Mouse (Mus musculus): ENCODE measurements around the gene Ccn6. TPM values are rescaled to one million over a fixed set of nuclear protein-coding genes. Genes with fewer than 3 reads are reported as not detected.

Gene Ccn6
- polyA plus RNA-seq, 1 experiment = 0.17 TPM

DNA sequence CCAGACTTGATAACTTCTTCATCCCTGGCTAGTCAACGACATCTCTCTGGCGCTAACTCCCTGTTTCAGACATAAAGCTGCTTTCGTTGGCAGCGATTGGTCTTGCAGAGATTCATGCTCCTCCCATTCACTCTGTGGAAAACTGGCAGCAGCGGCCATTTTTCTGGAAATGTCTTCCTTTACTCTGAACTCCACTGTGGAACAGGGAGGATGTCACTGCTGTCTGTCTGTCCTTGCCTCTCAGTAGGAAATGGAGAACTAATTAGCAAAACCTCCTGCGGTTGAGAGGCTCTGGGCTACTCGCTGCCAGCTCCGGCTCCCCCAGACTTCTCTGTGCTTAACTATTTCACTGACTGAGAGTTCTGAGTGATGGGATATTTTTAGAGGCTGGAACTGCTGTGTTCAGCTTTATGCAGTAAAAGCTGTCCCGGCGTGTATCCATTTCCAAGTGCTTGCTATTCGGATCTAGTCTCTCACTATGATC, 2.1 kb upstream of the Ccn6 start:
- Histone ChIP-seq H3K4me1 (ENCODE audit: control insufficient read depth, insufficient read depth, low read length) (no peaks in the 10 kb centered on the region), H3K27ac (ENCODE audit: insufficient read depth, low read length) (peak overlapping the region; percentile 5; the same call in 1 of the 2 replicates), H3K4me3 (ENCODE audit: insufficient read depth, low read length) (peak overlapping the region; percentile 29)
- no peak for TF ChIP-seq CTCF (IDR thresholded peaks at IDR 0.05; ENCODE audit: extremely low read depth, insufficient read depth, low read length)
- TF ChIP-seq POLR2A (IDR thresholded peaks at IDR 0.05; ENCODE audit: extremely low read depth, insufficient read depth, low read length) = 0 out of 2 replicates have a peak, but pooled peaks have one; percentile 25

DNA sequence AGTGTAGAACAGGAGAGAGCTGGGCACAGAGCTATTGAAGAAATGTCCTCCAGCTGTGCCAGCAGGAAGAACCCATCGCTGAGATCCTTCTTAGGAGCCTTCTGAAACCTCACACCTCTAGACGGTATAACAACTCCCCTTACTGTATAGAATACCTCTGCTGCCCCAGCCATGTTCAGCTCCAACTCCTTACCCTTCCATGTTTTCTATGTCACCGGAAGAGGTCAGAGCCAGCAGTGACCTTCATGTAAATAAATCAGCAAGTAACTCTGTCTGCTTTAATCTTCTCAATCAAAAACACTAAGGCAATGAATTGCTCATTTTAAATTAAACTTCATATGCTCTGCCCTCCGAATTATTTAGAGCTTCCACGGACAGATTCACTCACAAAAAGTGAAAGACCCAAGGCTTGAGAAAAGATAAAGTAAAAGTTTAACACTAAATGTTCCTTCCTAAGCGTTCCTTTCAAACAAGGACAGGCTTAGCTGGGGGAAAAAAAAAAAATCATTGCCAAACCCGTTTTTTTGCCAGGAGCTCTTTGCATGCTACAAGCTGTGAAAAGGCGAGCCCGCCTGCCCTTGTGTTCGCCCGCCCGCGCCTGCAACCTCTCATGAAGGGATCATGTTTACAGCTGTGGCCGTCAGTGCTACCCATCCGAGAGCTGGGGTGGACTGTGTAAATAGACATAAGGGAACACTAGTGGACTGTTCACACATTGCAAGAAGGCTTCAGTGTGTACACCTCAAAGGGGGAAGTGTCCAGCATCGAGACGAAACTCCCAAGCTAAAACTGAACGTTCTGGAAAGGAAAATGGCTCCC, 719 bp downstream of the Ccn6 start:
- no peak for TF ChIP-seq CTCF (IDR thresholded peaks at IDR 0.05; ENCODE audit: extremely low read depth, insufficient read depth, low read length)
- no peak for TF ChIP-seq POLR2A (IDR thresholded peaks at IDR 0.05; ENCODE audit: extremely low read depth, insufficient read depth, low read length)
- Histone ChIP-seq H3K4me1 (ENCODE audit: control insufficient read depth, insufficient read depth, low read length) (no peaks in the 10 kb centered on the region), H3K4me3 (ENCODE audit: insufficient read depth, low read length) (no peak overlapping the region), H3K27ac (ENCODE audit: insufficient read depth, low read length) (no peak overlapping the region)

DNA sequence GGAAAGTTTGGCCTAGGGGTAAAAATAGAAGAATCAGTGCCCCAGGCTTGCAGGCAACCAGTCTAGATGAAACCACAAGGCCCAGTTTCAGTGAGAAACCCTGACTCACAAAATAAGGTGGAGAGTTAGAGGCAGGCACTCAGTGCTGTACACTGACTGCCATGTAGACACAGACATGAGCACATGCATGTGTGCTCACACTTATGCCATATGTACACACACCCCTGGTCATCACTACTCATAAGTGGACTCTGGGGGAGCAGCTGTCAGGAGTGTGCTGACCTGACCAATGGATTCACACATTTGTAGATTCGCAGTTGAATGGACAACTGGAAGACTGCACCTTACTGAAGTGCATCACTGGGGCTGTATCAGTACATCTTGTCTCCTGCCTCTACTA, 2.2 kb downstream of the Ccn6 start:
- no peaks in the 10 kb centered on the region for H3K4me1 ChIP-seq (ENCODE audit: control insufficient read depth, insufficient read depth, low read length)
- no peak overlapping the region for H3K4me3 ChIP-seq (ENCODE audit: insufficient read depth, low read length)
- TF ChIP-seq POLR2A (IDR thresholded peaks at IDR 0.05; ENCODE audit: extremely low read depth, insufficient read depth, low read length) = no peak
- TF ChIP-seq CTCF (IDR thresholded peaks at IDR 0.05; ENCODE audit: extremely low read depth, insufficient read depth, low read length) = no peak
- H3K27ac ChIP-seq (ENCODE audit: insufficient read depth, low read length) = no peak overlapping the region

DNA sequence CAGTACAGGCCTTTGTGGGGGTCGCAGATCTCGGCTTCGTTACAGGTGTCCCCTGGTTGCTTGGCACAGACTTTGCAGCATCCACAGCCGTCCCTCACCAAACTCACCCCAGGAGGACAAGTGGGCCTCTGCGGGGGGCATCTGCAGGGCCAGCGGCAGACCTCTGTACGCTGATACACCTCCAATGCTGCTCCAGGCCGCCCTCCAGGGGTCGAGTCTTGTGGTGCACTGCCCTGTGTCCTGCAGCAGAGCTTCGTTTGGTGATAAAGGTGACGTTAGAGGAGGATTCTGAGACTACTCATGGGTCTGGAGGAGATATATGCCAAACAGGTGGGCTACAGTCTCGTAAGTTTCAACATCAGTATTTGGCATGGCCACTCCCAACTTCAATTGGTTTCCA, 5.3 kb downstream of the Ccn6 start:
- Histone ChIP-seq H3K4me1 (ENCODE audit: control insufficient read depth, insufficient read depth, low read length) (no peaks in the 10 kb centered on the region), H3K27ac (ENCODE audit: insufficient read depth, low read length) (no peak overlapping the region), H3K4me3 (ENCODE audit: insufficient read depth, low read length) (no peak overlapping the region)
- TF ChIP-seq POLR2A (IDR thresholded peaks at IDR 0.05; ENCODE audit: extremely low read depth, insufficient read depth, low read length) = no peak
- no peak for TF ChIP-seq CTCF (IDR thresholded peaks at IDR 0.05; ENCODE audit: extremely low read depth, insufficient read depth, low read length)

DNA sequence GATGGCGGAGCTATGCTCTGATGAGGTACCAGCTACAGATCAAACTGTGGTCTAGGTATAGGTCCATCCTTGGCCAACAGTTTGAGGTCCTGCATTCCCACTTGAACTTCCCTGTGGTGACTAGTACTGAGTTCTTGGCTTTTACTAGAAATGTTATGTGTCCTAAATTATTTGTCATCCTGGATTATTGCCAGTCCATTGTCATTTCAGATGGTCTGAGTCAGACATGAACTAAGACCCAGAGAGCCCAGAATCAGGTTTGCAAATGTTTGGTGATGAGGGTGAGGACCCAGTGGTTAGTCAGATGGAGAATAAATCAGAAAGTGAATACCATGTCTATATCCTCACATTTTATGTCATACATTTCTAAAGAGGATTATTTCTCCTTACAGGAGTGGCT, 6.3 kb downstream of the Ccn6 start:
- no peak overlapping the region for H3K27ac ChIP-seq (ENCODE audit: insufficient read depth, low read length)
- no peaks in the 10 kb centered on the region for H3K4me1 ChIP-seq (ENCODE audit: control insufficient read depth, insufficient read depth, low read length)
- no peak for TF ChIP-seq CTCF (IDR thresholded peaks at IDR 0.05; ENCODE audit: extremely low read depth, insufficient read depth, low read length)
- no peak for TF ChIP-seq POLR2A (IDR thresholded peaks at IDR 0.05; ENCODE audit: extremely low read depth, insufficient read depth, low read length)
- no peak overlapping the region for H3K4me3 ChIP-seq (ENCODE audit: insufficient read depth, low read length)

DNA sequence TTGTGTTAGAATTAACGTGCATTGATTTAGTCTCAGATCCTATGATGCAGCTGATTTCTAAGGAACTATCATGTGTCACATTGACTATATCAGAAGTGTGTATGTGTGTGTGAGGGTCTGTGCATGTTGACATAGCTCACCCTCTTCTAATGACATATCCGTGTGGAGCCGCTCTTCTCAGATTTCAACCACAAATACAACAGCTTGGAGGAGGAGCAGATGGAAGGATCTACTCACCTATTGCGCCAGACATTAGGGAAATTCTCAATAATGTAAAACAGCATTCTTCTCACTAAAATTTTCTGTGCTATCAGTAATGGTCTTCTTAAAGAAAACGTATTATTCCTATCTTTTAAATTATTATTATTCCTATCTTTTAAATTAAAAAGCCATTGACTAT, 6.9 kb downstream of the Ccn6 start:
- Histone ChIP-seq H3K4me1 (ENCODE audit: control insufficient read depth, insufficient read depth, low read length) (no peaks in the 10 kb centered on the region), H3K27ac (ENCODE audit: insufficient read depth, low read length) (no peak overlapping the region), H3K4me3 (ENCODE audit: insufficient read depth, low read length) (no peak overlapping the region)
- TF ChIP-seq POLR2A (IDR thresholded peaks at IDR 0.05; ENCODE audit: extremely low read depth, insufficient read depth, low read length) (no peak), CTCF (IDR thresholded peaks at IDR 0.05; ENCODE audit: extremely low read depth, insufficient read depth, low read length) (no peak)

DNA sequence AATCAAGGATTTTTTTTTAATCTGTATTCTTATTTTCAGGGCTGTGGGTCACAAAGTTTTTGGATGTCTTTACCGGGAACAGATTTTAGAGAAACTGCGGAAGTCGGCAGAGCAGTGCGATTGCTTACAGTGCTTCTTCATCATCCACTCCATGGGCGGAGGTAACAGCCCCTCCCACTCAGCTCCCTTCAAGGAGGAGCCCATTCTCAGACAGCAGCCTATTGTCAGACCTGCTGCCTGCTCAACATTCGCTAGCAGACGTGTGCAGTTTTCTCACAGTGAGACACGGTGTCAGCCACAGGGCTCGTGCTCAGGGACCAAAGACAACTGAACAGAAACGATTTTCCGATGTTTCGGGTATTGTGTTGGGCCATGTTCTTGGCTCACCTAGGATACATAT, 21.4 kb downstream of the Ccn6 start:
- no peak overlapping the region for H3K27ac ChIP-seq (ENCODE audit: insufficient read depth, low read length)
- no peaks in the 10 kb centered on the region for H3K4me1 ChIP-seq (ENCODE audit: control insufficient read depth, insufficient read depth, low read length)
- H3K4me3 ChIP-seq (ENCODE audit: insufficient read depth, low read length) = no peak overlapping the region
- no peak for TF ChIP-seq POLR2A (IDR thresholded peaks at IDR 0.05; ENCODE audit: extremely low read depth, insufficient read depth, low read length)
- no peak for TF ChIP-seq CTCF (IDR thresholded peaks at IDR 0.05; ENCODE audit: extremely low read depth, insufficient read depth, low read length)

DNA sequence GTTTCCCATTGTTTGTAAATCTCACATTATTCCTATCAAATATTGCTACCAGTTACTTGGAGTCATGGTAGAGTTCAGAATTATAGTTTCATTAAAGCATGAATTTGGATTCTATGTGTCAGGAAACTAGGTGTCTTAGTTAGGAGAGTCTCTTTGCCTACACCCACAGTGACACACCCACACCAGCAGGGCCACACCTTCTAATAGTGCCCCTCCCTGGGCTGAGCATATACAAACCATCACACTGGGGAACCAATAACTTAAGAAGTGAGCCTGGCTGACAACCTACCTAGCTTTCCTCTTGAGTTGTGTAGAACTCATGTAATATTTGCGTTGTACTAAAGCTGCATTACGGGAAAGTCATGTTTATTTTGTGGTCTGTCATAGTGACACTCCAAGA, 22.2 kb downstream of the Ccn6 start:
- Histone ChIP-seq H3K4me1 (ENCODE audit: control insufficient read depth, insufficient read depth, low read length) (no peaks in the 10 kb centered on the region), H3K4me3 (ENCODE audit: insufficient read depth, low read length) (no peak overlapping the region), H3K27ac (ENCODE audit: insufficient read depth, low read length) (no peak overlapping the region)
- no peak for TF ChIP-seq CTCF (IDR thresholded peaks at IDR 0.05; ENCODE audit: extremely low read depth, insufficient read depth, low read length)
- TF ChIP-seq POLR2A (IDR thresholded peaks at IDR 0.05; ENCODE audit: extremely low read depth, insufficient read depth, low read length) = no peak

DNA sequence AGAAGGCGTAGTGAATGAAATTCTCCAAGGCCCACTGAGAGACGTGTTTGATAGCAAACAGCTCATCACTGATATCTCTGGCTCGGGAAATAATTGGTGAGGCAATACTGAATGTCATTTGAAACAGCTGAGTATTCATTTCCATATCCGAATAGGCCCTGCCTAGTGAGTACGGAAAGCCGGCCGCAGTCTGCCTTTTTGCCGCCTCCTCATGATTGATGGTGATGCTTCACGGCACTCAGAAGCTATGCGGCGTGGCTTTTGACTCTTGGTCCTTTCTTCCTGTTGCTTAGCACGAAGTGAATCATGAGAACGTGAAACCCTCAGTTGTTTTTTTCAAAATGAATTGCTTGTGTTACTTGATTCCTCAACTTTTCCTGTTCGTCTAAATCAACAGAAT, 22.8 kb downstream of the Ccn6 start:
- Histone ChIP-seq H3K27ac (ENCODE audit: insufficient read depth, low read length) (no peak overlapping the region), H3K4me1 (ENCODE audit: control insufficient read depth, insufficient read depth, low read length) (no peaks in the 10 kb centered on the region), H3K4me3 (ENCODE audit: insufficient read depth, low read length) (no peak overlapping the region)
- no peak for TF ChIP-seq CTCF (IDR thresholded peaks at IDR 0.05; ENCODE audit: extremely low read depth, insufficient read depth, low read length)
- no peak for TF ChIP-seq POLR2A (IDR thresholded peaks at IDR 0.05; ENCODE audit: extremely low read depth, insufficient read depth, low read length)

DNA sequence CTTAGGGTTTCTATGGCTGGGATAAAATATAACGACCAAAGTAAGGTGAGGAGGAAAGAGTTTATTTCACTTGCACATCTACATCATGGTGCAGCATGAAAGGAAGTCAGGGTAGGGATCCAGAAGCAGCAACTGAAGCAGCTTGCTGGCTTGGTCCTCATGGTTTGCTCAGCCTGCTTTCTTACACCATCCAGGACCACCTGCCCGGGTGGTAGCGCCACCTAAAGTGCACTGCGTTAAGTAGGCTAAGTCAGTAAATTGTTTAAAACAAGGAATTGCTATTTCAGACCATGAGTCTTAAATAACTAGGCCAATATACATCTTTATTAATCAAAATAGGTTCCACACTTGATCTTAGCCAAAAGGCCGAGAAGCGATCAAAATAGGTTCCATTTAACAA, 24.8 kb downstream of the Ccn6 start:
- Histone ChIP-seq H3K4me3 (ENCODE audit: insufficient read depth, low read length) (no peak overlapping the region), H3K27ac (ENCODE audit: insufficient read depth, low read length) (no peak overlapping the region), H3K4me1 (ENCODE audit: control insufficient read depth, insufficient read depth, low read length) (no peaks in the 10 kb centered on the region)
- TF ChIP-seq CTCF (IDR thresholded peaks at IDR 0.05; ENCODE audit: extremely low read depth, insufficient read depth, low read length) = no peak
- TF ChIP-seq POLR2A (IDR thresholded peaks at IDR 0.05; ENCODE audit: extremely low read depth, insufficient read depth, low read length) = no peak
